Mouse (Mus musculus) kidney, adult 2 months (tissue): ENCODE measurements at regions not wholly inside any gene's neighbourhood (a gene's known extent, or its start where the extent isn't known, plus 50 kb on each side); places are given as distances from the start of the nearest gene placed in this dataset.
"Not testable (repeated sequence)": the region's sequence is repeated elsewhere in the genome, so short reads cannot be mapped to it uniquely, and the experiment has no call there.

Experiments
- DNase-seq: peaks from one replicate; pipeline ENCODE4 v3.0.0; 2021
- H3K27ac ChIP-seq: fragments of 200-500 bp; 2 replicates; pipeline ENCODE4 v1.5.1; 2012; ENCODE audit warnings: low read depth, low read length, control low read depth, inconsistent platforms; ENCODE audit not compliant: insufficient read depth
- H3K27me3 ChIP-seq: fragments of 200-500 bp; replicated peaks from 2 replicates; pipeline ENCODE4 v1.6.1; 2012; ENCODE audit warnings: mild to moderate bottlenecking, moderate library complexity, low read length, inconsistent platforms; ENCODE audit not compliant: control insufficient read depth, insufficient read depth
- H3K36me3 ChIP-seq: fragments of 200-500 bp; 2 replicates; pipeline ENCODE4 v1.6.1; 2012; ENCODE audit warnings: mild to moderate bottlenecking, moderate library complexity, low read length, inconsistent platforms; ENCODE audit not compliant: control insufficient read depth, insufficient read depth
- H3K4me1 ChIP-seq: fragments of 200-500 bp; 2 replicates; pipeline ENCODE4 v1.6.1; 2011; ENCODE audit warnings: low read length; ENCODE audit not compliant: control insufficient read depth, insufficient read depth
- H3K4me3 ChIP-seq: fragments of 200-500 bp; 2 replicates; pipeline ENCODE4 v1.5.1; 2011; ENCODE audit warnings: mild to moderate bottlenecking, low read depth, low read length, control low read depth; ENCODE audit not compliant: insufficient read depth
- CTCF ChIP-seq: fragments of 200-500 bp; conservative IDR thresholded peaks from 2 replicates; pipeline ENCODE4 v1.5.1; 2011; ENCODE audit warnings: low read depth, mild to moderate bottlenecking, control low read depth, low read length, moderate library complexity, mixed read lengths; ENCODE audit not compliant: insufficient read depth, insufficient read length
- POLR2A ChIP-seq: fragments of 200-500 bp; IDR thresholded peaks from one replicate; pipeline ENCODE4 v1.6.1; 2011; ENCODE audit warnings: low read depth, low read length, control low read depth
- WGBS: fragments of 180-500 bp; shearing (Covaris S2); methylation state at CpG from one replicate; pipeline ENCODE4 v1.1.7; 2018; 5-methylcytosine and 5-hydroxymethylcytosine counted together

GRCm38 (mm10) chr9:91085923-91086322 is 276.3 kb upstream of the Zic4 start:
- Histone ChIP-seq H3K36me3 (no peaks in the 10 kb centered on the region), H3K4me3 (no peak overlapping the region), H3K27me3 (no peaks in the 10 kb centered on the region), H3K27ac (no peak overlapping the region), H3K4me1 (no peaks in the 10 kb centered on the region)
- DNase-seq = no peak
- WGBS = 85% methylated on average over 3 of the region's 3 CpGs
- no peak for TF ChIP-seq POLR2A
- no peak for TF ChIP-seq CTCF

DNA sequence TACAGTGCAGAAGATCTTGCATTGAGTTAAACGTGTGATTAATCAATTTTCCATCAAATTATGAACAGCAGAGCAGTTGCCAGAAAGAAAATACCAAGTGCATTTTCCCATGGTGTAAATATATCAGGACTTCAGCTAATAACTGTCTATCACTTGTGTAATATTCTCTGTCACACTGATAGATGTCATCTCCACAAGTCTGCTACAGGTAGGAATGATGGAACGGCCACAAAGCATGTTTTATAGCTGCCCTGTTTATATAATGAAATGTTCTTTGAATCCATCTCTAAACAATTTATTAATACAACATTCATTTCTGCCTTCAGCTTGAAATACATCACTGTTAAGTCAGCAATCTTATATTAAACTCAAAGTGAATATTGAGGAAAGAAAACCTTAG is 272.9 kb upstream of the Zic4 start:
- TF ChIP-seq CTCF = no peak
- TF ChIP-seq POLR2A = no peak
- DNase-seq = no peak
- no peaks in the 10 kb centered on the region for H3K36me3 ChIP-seq
- no peaks in the 10 kb centered on the region for H3K27me3 ChIP-seq
- no peak overlapping the region for H3K4me3 ChIP-seq
- 44% methylated on average over 2 of the region's 2 CpGs for WGBS
- H3K4me1 ChIP-seq = no peaks in the 10 kb centered on the region
- no peak overlapping the region for H3K27ac ChIP-seq

DNA sequence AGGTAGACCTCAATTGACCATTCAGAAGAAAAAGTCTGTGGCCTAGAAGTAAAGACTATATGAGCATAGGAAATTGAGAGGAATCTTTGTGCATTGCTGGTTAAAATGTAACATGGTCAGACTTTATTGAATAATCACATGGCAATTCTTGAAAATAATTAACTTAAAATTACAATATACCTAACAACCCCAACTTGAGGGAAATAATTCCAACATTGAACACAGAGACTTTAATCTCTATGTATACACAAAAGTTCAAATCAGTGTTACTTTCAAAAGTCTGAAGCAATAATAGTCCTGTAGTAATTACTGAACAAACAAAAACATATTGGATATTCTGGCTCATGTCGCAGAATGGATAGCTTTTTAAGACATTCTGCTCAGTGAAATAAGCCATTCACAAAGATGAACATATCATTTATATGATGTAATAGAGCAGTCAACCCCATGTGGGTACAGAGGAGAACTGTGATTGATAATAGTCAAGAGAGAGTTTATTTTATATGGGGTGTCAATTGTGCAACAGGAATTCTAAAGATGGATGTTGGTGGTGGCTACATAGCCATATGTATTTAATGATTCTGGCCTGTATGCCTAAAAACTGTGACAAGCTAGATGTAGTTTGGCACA is 270.7 kb upstream of the Zic4 start:
- H3K27ac ChIP-seq = no peak overlapping the region

DNA sequence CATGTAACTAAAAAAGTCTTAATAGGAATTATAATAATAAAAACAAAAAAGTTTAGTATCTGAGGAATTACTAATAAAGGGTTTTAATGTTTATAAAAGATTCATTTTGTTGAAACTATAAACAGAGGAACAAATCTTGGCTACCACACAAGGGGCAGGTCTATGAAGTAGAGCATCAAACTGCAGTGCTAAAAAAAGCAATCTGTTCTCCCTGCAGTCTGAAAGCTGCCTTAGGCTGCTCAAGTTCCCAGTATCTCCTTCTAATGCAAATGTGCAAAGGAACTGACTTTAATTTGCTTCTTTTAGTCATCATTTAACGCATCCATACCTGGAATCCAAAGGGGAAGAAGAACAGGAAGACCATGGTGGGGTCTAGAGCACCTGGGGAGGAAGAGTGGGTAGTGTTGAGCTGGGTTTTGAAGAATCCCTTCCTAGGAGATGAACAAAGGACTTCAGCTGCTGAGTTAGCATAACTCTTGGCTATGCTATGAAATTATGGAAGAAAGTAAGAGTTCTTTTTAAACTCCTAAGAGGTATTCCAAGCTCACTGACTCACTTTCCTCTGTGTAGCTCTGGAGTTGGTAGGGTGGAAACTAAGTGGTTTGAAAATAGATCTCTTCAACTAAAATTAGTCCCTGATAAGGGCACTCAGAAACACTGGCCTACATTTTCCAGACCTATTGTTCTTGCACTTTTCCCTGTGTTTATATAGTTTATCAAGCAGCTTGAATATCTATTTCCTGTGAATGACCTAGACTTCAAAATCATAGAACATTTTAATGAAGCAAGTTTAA is 260.4 kb upstream of the Zic4 start:
- 37% methylated on average over 1 of the region's 1 CpGs for WGBS

More for the DNA sequence above, 270.7 kb upstream of the Zic4 start:
- 86% methylated on average over 1 of the region's 1 CpGs for WGBS
- Histone ChIP-seq H3K4me1 (no peaks in the 10 kb centered on the region), H3K4me3 (no peak overlapping the region), H3K36me3 (no peaks in the 10 kb centered on the region), H3K27me3 (no peaks in the 10 kb centered on the region)
- TF ChIP-seq POLR2A = no peak
- no peak for TF ChIP-seq CTCF
- no peak for DNase-seq

DNA sequence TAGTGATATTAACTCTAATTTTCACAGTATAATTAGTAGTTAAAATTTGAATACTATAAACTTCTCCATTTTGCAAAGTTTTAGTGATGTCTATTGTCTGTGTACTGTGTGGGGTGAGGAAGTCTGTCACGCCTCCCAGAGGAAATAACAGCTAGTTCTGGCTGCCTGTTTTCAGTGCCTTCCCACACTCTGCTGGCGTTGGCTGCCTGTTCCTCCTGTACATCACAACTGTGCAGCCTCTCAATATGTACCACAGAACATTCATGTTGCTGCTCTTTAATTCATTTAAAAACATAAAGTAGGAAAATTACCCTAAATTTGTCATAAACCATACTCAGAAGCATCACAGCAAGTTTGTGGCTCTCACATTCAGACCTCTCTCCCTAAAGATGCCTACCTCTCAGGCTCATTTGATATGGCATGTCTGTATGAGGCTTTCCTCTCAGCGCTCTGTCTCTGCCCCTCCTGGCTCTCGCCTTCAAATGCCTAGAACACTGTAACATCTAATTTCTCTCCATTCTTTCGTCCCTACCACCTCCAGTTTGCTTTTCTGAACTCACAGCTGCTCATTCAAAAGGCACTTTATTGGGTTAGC is 239.7 kb upstream of the Zic4 start:
- Histone ChIP-seq H3K36me3 (no peaks in the 10 kb centered on the region), H3K4me3 (no peak overlapping the region), H3K27ac (no peak overlapping the region), H3K27me3 (no peaks in the 10 kb centered on the region), H3K4me1 (no peaks in the 10 kb centered on the region)
- no peak for DNase-seq
- WGBS = 75% methylated on average over 5 of the region's 5 CpGs
- no peak for TF ChIP-seq POLR2A
- no peak for TF ChIP-seq CTCF

More for the DNA sequence above, 260.4 kb upstream of the Zic4 start:
- no peak overlapping the region for H3K4me3 ChIP-seq
- H3K27ac ChIP-seq = no peak overlapping the region
- no peak for TF ChIP-seq CTCF
- no peak for TF ChIP-seq POLR2A
- no peak for DNase-seq
- no peaks in the 10 kb centered on the region for H3K36me3 ChIP-seq
- H3K27me3 ChIP-seq = no peaks in the 10 kb centered on the region
- H3K4me1 ChIP-seq = no peaks in the 10 kb centered on the region

GRCm38 (mm10) chr9:91123208-91123607 is 239.0 kb upstream of the Zic4 start:
- WGBS = 84% methylated on average over 7 of the region's 7 CpGs
- Histone ChIP-seq H3K4me3 (no peak overlapping the region), H3K27me3 (no peaks in the 10 kb centered on the region), H3K36me3 (no peaks in the 10 kb centered on the region), H3K4me1 (no peaks in the 10 kb centered on the region), H3K27ac (no peak overlapping the region)
- DNase-seq = no peak
- TF ChIP-seq CTCF = no peak
- no peak for TF ChIP-seq POLR2A

GRCm38 (mm10) chr9:91126630-91127245 is 235.5 kb upstream of the Zic4 start:
- no peak for DNase-seq
- Histone ChIP-seq H3K27ac (no peak overlapping the region), H3K36me3 (no peaks in the 10 kb centered on the region), H3K4me3 (no peak overlapping the region), H3K27me3 (no peaks in the 10 kb centered on the region), H3K4me1 (no peaks in the 10 kb centered on the region)
- TF ChIP-seq CTCF (no peak), POLR2A (no peak)
- 63% methylated on average over 8 of the region's 8 CpGs for WGBS

GRCm38 (mm10) chr9:91128491-91128890 is 233.7 kb upstream of the Zic4 start:
- not testable (repeated sequence) for H3K27me3 ChIP-seq, H3K4me3 ChIP-seq, H3K36me3 ChIP-seq, DNase-seq, H3K27ac ChIP-seq, H3K4me1 ChIP-seq
- WGBS = 38% methylated on average over 2 of the region's 2 CpGs
